Mouse (Mus musculus) thymus, adult 2 months (tissue): ENCODE measurements around the gene Atxn1.

ENCODE experiments used
- CTCF ChIP-seq: fragments of 200-500 bp; IDR thresholded peaks from 2 replicates; pipeline ENCODE4 v1.5.1; 2012; ENCODE audit warnings: mild to moderate bottlenecking, control low read depth, low read length, moderate library complexity, borderline replicate concordance; ENCODE audit not compliant: control insufficient read depth, poor library complexity, insufficient read depth; ENCODE audit errors: extremely low read depth
- POLR2A ChIP-seq: fragments of 200-500 bp; IDR thresholded peaks from 2 replicates; pipeline ENCODE4 v1.6.1; 2012; ENCODE audit warnings: mild to moderate bottlenecking, low read length, control low read depth, moderate library complexity; ENCODE audit not compliant: control insufficient read depth, poor library complexity, insufficient read depth; ENCODE audit errors: extremely low read depth

GRCm38 (mm10) chr13:45740369-45740768 is 224.4 kb downstream of the Atxn1 start:
- no peak for TF ChIP-seq CTCF
- no peak for TF ChIP-seq POLR2A
